Mouse (Mus musculus): ENCODE measurements around the gene Tomm20.

GRCm38 (mm10) chr8:126918356-126918755, 27.3 kb downstream of the Tomm20 start:
- TF ChIP-seq GATA1 (IDR thresholded peaks at IDR 0.05; ENCODE audit: low read length), result no peak
- no peak for TF ChIP-seq TAL1 (IDR thresholded peaks at IDR 0.05; ENCODE audit: low read length)

Data from erythroblast, embryonic 14.5 days (primary cell).